Mouse (Mus musculus) CH12.LX (cell line): ENCODE results near the gene Ppm1l. TPM values are rescaled to one million over a fixed set of nuclear protein-coding genes. Genes with fewer than 3 reads are reported as not detected.

ENCODE experiments used
- DNase-seq: peaks from one replicate; pipeline ENCODE4 v3.0.0-alpha.2; 2013; ENCODE audit errors: extremely low read depth
- H3K27ac ChIP-seq: 2 replicates; pipeline ENCODE4 v1.5.1; 2012; ENCODE audit warnings: low read depth, mild to moderate bottlenecking, control low read depth, moderate library complexity; ENCODE audit not compliant: insufficient read depth
- H3K27me3 ChIP-seq: replicated peaks from 2 replicates; pipeline ENCODE3; 2012; ENCODE audit warnings: inconsistent platforms
- H3K36me3 ChIP-seq, 2 experiments: replicated peaks in 1 of 2; 2 replicates each; pipeline versions ENCODE3 to v1.6.1; 2012; ENCODE audit warnings: inconsistent platforms in 1 of 2, low read length in 1 of 2, mild to moderate bottlenecking in 1 of 2, mixed read lengths in 1 of 2, moderate library complexity in 1 of 2; ENCODE audit not compliant: control insufficient read depth in 1 of 2, insufficient read depth in 1 of 2
- H3K4me1 ChIP-seq, 2 experiments: 2 replicates each; pipeline ENCODE4 v1.6.1; 2012; ENCODE audit warnings: inconsistent platforms in 1 of 2, moderate library complexity in 1 of 2; ENCODE audit not compliant: insufficient read depth in 2 of 2, control insufficient read depth in 1 of 2
- H3K4me2 ChIP-seq: 2 replicates; pipeline ENCODE4 v1.6.1; 2012; ENCODE audit warnings: low read depth, mild to moderate bottlenecking, control low read depth; ENCODE audit not compliant: poor library complexity, insufficient read depth, severe bottlenecking
- H3K4me3 ChIP-seq, 3 experiments: fragments of 150-350 bp in 1 of 3; sonication (generic) in 1 of 3; replicated peaks in 1 of 3; 2 replicates each; pipeline versions ENCODE3 to v1.5.1; 2011 to 2012; ENCODE audit warnings: low read depth in 2 of 3, low read length in 2 of 3, mild to moderate bottlenecking in 2 of 3, moderate library complexity in 2 of 3, control low read depth in 1 of 3, improper control_type of control experiment in 1 of 3, inconsistent platforms in 1 of 3, mixed read lengths in 1 of 3; ENCODE audit not compliant: poor library complexity in 1 of 3
- H3K79me2 ChIP-seq: replicated peaks from 2 replicates; pipeline ENCODE4 v1.6.1; 2012; ENCODE audit warnings: mild to moderate bottlenecking, moderate library complexity; ENCODE audit not compliant: control insufficient read depth, poor library complexity, insufficient read depth, severe bottlenecking; ENCODE audit errors: extremely low read depth
- H3K9ac ChIP-seq: 2 replicates; pipeline ENCODE4 v1.6.1; 2012; ENCODE audit warnings: low read depth, mild to moderate bottlenecking, control low read depth, moderate library complexity; ENCODE audit not compliant: insufficient read depth
- H3K9me3 ChIP-seq: replicated peaks from 2 replicates; pipeline ENCODE3; 2012; ENCODE audit warnings: low read length, inconsistent platforms, mixed read lengths
- CHD1 ChIP-seq: IDR thresholded peaks from 2 replicates; pipeline ENCODE4 v1.6.1; 2012; ENCODE audit warnings: low read depth, low read length, improper control_type of control experiment, inconsistent platforms
- CHD2 ChIP-seq: IDR thresholded peaks from 2 replicates; pipeline ENCODE4 v1.6.1; 2011; ENCODE audit warnings: low read length, improper control_type of control experiment
- E2F4 ChIP-seq: IDR thresholded peaks from 2 replicates; pipeline ENCODE4 v1.6.1; 2011; ENCODE audit warnings: low read depth, low read length, improper control_type of control experiment; ENCODE audit not compliant: insufficient replicate concordance
- ELF1 ChIP-seq: IDR thresholded peaks from 2 replicates; pipeline ENCODE4 v1.6.1; 2014; ENCODE audit warnings: low read depth, mild to moderate bottlenecking, inconsistent platforms, low read length, improper control_type of control experiment
- EP300 ChIP-seq: IDR thresholded peaks from 2 replicates; pipeline ENCODE4 v1.6.1; 2011; ENCODE audit warnings: low read length, improper control_type of control experiment
- HCFC1 ChIP-seq: IDR thresholded peaks from 2 replicates; pipeline ENCODE4 v1.6.1; 2012; ENCODE audit warnings: low read depth, mild to moderate bottlenecking, inconsistent platforms, low read length, improper control_type of control experiment
- JUN ChIP-seq: IDR thresholded peaks from 2 replicates; pipeline ENCODE4 v1.6.1; 2011; ENCODE audit warnings: low read depth, mild to moderate bottlenecking, low read length, improper control_type of control experiment, moderate library complexity; ENCODE audit not compliant: insufficient read depth
- JUND ChIP-seq: conservative IDR thresholded peaks from 2 replicates; pipeline ENCODE4 v1.6.1; 2011; ENCODE audit warnings: low read depth, low read length, improper control_type of control experiment
- MAFK ChIP-seq: IDR thresholded peaks from 2 replicates; pipeline ENCODE4 v1.6.1; 2011; ENCODE audit warnings: low read length, improper control_type of control experiment; ENCODE audit not compliant: insufficient replicate concordance
- MAX ChIP-seq: IDR thresholded peaks from 2 replicates; pipeline ENCODE4 v1.6.1; 2011; ENCODE audit warnings: low read length, improper control_type of control experiment
- MAZ ChIP-seq: IDR thresholded peaks from 2 replicates; pipeline ENCODE4 v1.6.1; 2012; ENCODE audit warnings: low read depth, mild to moderate bottlenecking, inconsistent platforms, low read length, improper control_type of control experiment, moderate library complexity
- MEF2A ChIP-seq: IDR thresholded peaks from 2 replicates; pipeline ENCODE4 v1.6.1; 2014; ENCODE audit warnings: low read depth, mild to moderate bottlenecking, inconsistent platforms, low read length, improper control_type of control experiment, borderline replicate concordance
- MYC ChIP-seq: IDR thresholded peaks from 2 replicates; pipeline ENCODE4 v1.6.1; 2011; ENCODE audit warnings: low read depth, mild to moderate bottlenecking, improper control_type of control experiment, low read length
- NELFE ChIP-seq: IDR thresholded peaks from 2 replicates; pipeline ENCODE4 v1.6.1; 2011; ENCODE audit warnings: low read depth, low read length, improper control_type of control experiment
- NRF1 ChIP-seq: IDR thresholded peaks from 2 replicates; pipeline ENCODE4 v1.6.1; 2014; ENCODE audit warnings: low read depth, mild to moderate bottlenecking, inconsistent platforms, low read length, improper control_type of control experiment, moderate library complexity
- PAX5 ChIP-seq: IDR thresholded peaks from 2 replicates; pipeline ENCODE4 v1.6.1; 2012; ENCODE audit warnings: low read length, inconsistent platforms, mixed read lengths
- POLR2A ChIP-seq: IDR thresholded peaks from 2 replicates; pipeline ENCODE4 v1.6.1; 2011; ENCODE audit warnings: low read depth, mild to moderate bottlenecking, improper control_type of control experiment, low read length
- POLR2AphosphoS2 ChIP-seq: IDR thresholded peaks from 2 replicates; pipeline ENCODE4 v1.6.1; 2011; ENCODE audit warnings: low read depth, low read length, improper control_type of control experiment
- RCOR1 ChIP-seq: conservative IDR thresholded peaks from 2 replicates; pipeline ENCODE4 v1.6.1; 2012; ENCODE audit warnings: low read depth, mild to moderate bottlenecking, inconsistent platforms, low read length, improper control_type of control experiment
- SMC3 ChIP-seq: IDR thresholded peaks from 2 replicates; pipeline ENCODE4 v1.6.1; 2011; ENCODE audit warnings: low read depth, low read length, improper control_type of control experiment
- TBP ChIP-seq: conservative IDR thresholded peaks from 2 replicates; pipeline ENCODE4 v1.6.1; 2011; ENCODE audit warnings: low read depth, low read length, improper control_type of control experiment
- TCF12 ChIP-seq: IDR thresholded peaks from 2 replicates; pipeline ENCODE4 v1.6.1; 2014; ENCODE audit warnings: low read depth, mild to moderate bottlenecking, inconsistent platforms, low read length, improper control_type of control experiment
- UBTF ChIP-seq: IDR thresholded peaks from 2 replicates; pipeline ENCODE4 v1.6.1; 2012; ENCODE audit warnings: low read depth, mild to moderate bottlenecking, inconsistent platforms, low read length, improper control_type of control experiment, moderate library complexity
- USF1 ChIP-seq: IDR thresholded peaks from 2 replicates; pipeline ENCODE4 v1.6.1; 2014; ENCODE audit warnings: low read depth, mild to moderate bottlenecking, inconsistent platforms, low read length, improper control_type of control experiment
- USF2 ChIP-seq: conservative IDR thresholded peaks from 2 replicates; pipeline ENCODE4 v1.6.1; 2011; ENCODE audit warnings: low read depth, low read length, improper control_type of control experiment
- ZC3H11A ChIP-seq: IDR thresholded peaks from 2 replicates; pipeline ENCODE4 v1.6.1; 2012; ENCODE audit warnings: low read depth, mild to moderate bottlenecking, inconsistent platforms, low read length, improper control_type of control experiment
- ZKSCAN1 ChIP-seq: IDR thresholded peaks from 2 replicates; pipeline ENCODE4 v1.6.1; 2012; ENCODE audit warnings: low read depth, inconsistent platforms, low read length, improper control_type of control experiment, borderline replicate concordance
- ZMIZ1 ChIP-seq: IDR thresholded peaks from 2 replicates; pipeline ENCODE4 v1.6.1; 2012; ENCODE audit warnings: low read depth, mild to moderate bottlenecking, inconsistent platforms, low read length, improper control_type of control experiment
- ZNF384 ChIP-seq: IDR thresholded peaks from 2 replicates; pipeline ENCODE4 v1.6.1; 2012; ENCODE audit warnings: low read depth, low read length, improper control_type of control experiment, inconsistent platforms
- dilution Hi-C: fragments of 300-500 bp; cut with MboI; formaldehyde crosslinking; loops from 2 replicates; pipeline ENCODE4 v1.14.3; 2020; ENCODE audit warnings: low sequenced_read_pairs; ENCODE audit not compliant: extremely low pct_unique_long_range_greater_than_20kb, extremely low pct_ligation_motif_present
- in situ Hi-C: fragments of 300-500 bp; cut with MboI; formaldehyde crosslinking; loops from 3 replicates; pipeline ENCODE4 v1.14.3; 2019; ENCODE audit warnings: low sequenced_read_pairs, low pct_ligation_motif_present, low pct_unique_long_range_greater_than_20kb, mixed read lengths
- polyA plus RNA-seq: library from polyadenylated mRNA; unstranded; fragments of >175 nt; gene quantifications from 2 replicates; pipeline ENCODE4 v1.2.1, GENCODE M21; 2012; ENCODE audit warnings: low read depth; ENCODE audit not compliant: insufficient read length
- total RNA-seq, 2 experiments: library from RNA; depleted of rRNA; stranded (reverse); fragments of 300-350 nt in 1 of 2; fragments of >200 nt in 1 of 2; gene quantifications; 2 replicates each; pipeline ENCODE4 v1.2.3; 2012 to 2014

The Ppm1l gene
- total and polyA plus RNA-seq, 3 experiments = 0.68 to 2.4 (median 1.7) TPM

GRCm38 (mm10) chr3:69340971-69341370, 24.3 kb downstream of the Ppm1l start:
- Histone ChIP-seq H3K9me3 (no peaks in the 10 kb centered on the region), H3K36me3 (no peaks in the 10 kb centered on the region), H3K4me2 (no peak overlapping the region), H3K9ac (no peak overlapping the region), H3K4me1 (peaks cover 0 to 5% of the 10 kb centered on the region in 2 experiments; a peak in 1 of 4 replicates), H3K79me2 (no peaks in the 10 kb centered on the region), H3K27ac (no peak overlapping the region), H3K4me3 (no peak overlapping the region), H3K27me3 (no peaks in the 10 kb centered on the region)
- dilution Hi-C loops (no loop called here), in situ Hi-C loops (no loop called here)
- DNase-seq = no peak
- TF ChIP-seq RCOR1 (no peak), ZC3H11A (no peak), MYC (no peak), ZNF384 (no peak), MAFK (no peak), JUN (no peak), POLR2AphosphoS2 (no peak), ELF1 (no peak), NELFE (no peak), ZMIZ1 (no peak), CHD2 (no peak), USF1 (no peak), POLR2A (no peak), MAZ (no peak), JUND (no peak), HCFC1 (no peak), USF2 (no peak), EP300 (no peak), CHD1 (no peak)

- Histone ChIP-seq H3K27ac (no peak overlapping the region), H3K9ac (no peak overlapping the region), H3K4me2 (no peak overlapping the region), H3K4me3 (no peak overlapping the region), H3K4me1 (peaks cover 0 to 3% of the 10 kb centered on the region in 2 experiments; a peak in 1 of 4 replicates), H3K27me3 (no peaks in the 10 kb centered on the region), H3K79me2 (no peaks in the 10 kb centered on the region), H3K9me3 (no peaks in the 10 kb centered on the region), H3K36me3 (no peaks in the 10 kb centered on the region)
- DNase-seq = no peak
- in situ Hi-C loops (no loop called here), dilution Hi-C loops (no loop called here)
- TF ChIP-seq NELFE (no peak), USF2 (no peak), CHD2 (no peak), CHD1 (no peak), SMC3 (no peak), USF1 (no peak), E2F4 (no peak), TCF12 (no peak), TBP (no peak), ZNF384 (no peak), POLR2A (no peak), UBTF (no peak), MYC (no peak), MAX (no peak), HCFC1 (no peak), MEF2A (no peak), JUN (no peak), ZKSCAN1 (no peak), NRF1 (no peak), PAX5 (no peak)
These were observed 24.9 kb downstream of the Ppm1l start for GRCm38 (mm10) chr3:69341514-69341913.
